Mouse (Mus musculus) lung, embryonic 15.5 days (tissue): ENCODE results near the gene Cdkal1. TPM values are rescaled to one million over a fixed set of nuclear protein-coding genes. Genes with fewer than 3 reads are reported as not detected.

ENCODE experiments used
- ATAC-seq: fragments of 200-750 bp; cut with Nextera tagmentation; 2 replicates; pipeline ENCODE4 v1.8.0; 2017; ENCODE audit warnings: moderate number of reproducible peaks, borderline replicate concordance; ENCODE audit not compliant: low FRiP score, low TSS enrichment; ENCODE audit errors: extremely low read depth
- H3K27ac ChIP-seq: fragments of 300-500 bp; sonication (generic); 2 replicates; pipeline ENCODE4 v1.5.1; 2015; ENCODE audit warnings: moderate library complexity, mild to moderate bottlenecking, inconsistent platforms
- H3K27me3 ChIP-seq: fragments of 300-500 bp; sonication (generic); 2 replicates; pipeline ENCODE4 v1.6.1; 2015; ENCODE audit warnings: inconsistent platforms
- H3K36me3 ChIP-seq: fragments of 300-500 bp; sonication (generic); 2 replicates; pipeline ENCODE4 v1.6.1; 2015; ENCODE audit warnings: inconsistent platforms
- H3K4me1 ChIP-seq: fragments of 300-500 bp; sonication (generic); 2 replicates; pipeline ENCODE4 v1.6.1; 2015; ENCODE audit warnings: inconsistent platforms
- H3K4me2 ChIP-seq: fragments of 300-500 bp; sonication (generic); 2 replicates; pipeline ENCODE4 v1.6.1; 2015; ENCODE audit warnings: inconsistent platforms, mild to moderate bottlenecking, moderate library complexity
- H3K4me3 ChIP-seq: fragments of 300-500 bp; sonication (generic); 2 replicates; pipeline ENCODE4 v1.5.1; 2015; ENCODE audit warnings: mild to moderate bottlenecking, inconsistent platforms
- H3K9ac ChIP-seq: fragments of 300-500 bp; sonication (generic); 2 replicates; pipeline ENCODE4 v1.6.1; 2015; ENCODE audit warnings: inconsistent platforms
- H3K9me3 ChIP-seq: fragments of 300-500 bp; sonication (generic); 2 replicates; pipeline ENCODE4 v1.6.1; 2016; ENCODE audit warnings: inconsistent platforms
- WGBS: fragments of 180-500 bp; shearing (Covaris S2); methylation state at CpG from one replicate; pipeline ENCODE4 v1.1.7; 2015; 5-methylcytosine and 5-hydroxymethylcytosine counted together
- polyA plus RNA-seq: library from polyadenylated mRNA; unstranded; fragments of >200 nt; fragmentation: Nextera tagmentation; extraction: Ambion mirVana; gene quantifications from 2 replicates; pipeline ENCODE4 v1.2.1, GENCODE M21; 2015

Gene Cdkal1
- polyA plus RNA-seq, 1 experiment from 2014 or later = 34.0 TPM

- no peak for ATAC-seq
- H3K9ac ChIP-seq = no peak overlapping the region
- H3K9me3 ChIP-seq = no peaks in the 10 kb centered on the region
- no peak overlapping the region for H3K4me3 ChIP-seq
- no peak overlapping the region for H3K27ac ChIP-seq
- no peak overlapping the region for H3K4me2 ChIP-seq
- no peaks in the 10 kb centered on the region for H3K36me3 ChIP-seq
- H3K4me1 ChIP-seq = no peaks in the 10 kb centered on the region
- WGBS = 76% methylated on average over 9 of the region's 9 CpGs
- H3K27me3 ChIP-seq = no peaks in the 10 kb centered on the region
These were observed 562.8 kb downstream of the Cdkal1 start for GRCm38 (mm10) chr13:29292608-29293240.

DNA sequence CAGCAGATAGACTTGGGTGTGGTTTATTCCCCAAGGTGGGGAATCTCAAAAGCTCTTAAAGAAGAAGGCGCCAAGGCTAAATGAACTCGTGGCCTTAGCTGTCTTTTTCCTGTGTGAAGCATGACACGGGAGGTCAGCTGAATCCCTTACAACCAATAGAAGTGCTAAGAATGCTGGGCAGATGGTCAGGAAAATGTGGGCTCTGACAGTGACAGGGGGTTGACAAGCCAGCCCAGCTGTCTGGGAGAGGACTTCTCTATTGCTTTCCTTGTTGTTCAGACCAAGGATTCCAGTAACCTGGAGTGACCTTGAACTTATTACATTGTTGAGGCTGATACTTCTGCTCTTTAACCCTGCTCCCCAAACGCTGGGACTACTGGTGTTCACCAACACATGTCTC lies 564.9 kb downstream of the Cdkal1 start:
- Histone ChIP-seq H3K27ac (no peak overlapping the region), H3K36me3 (no peaks in the 10 kb centered on the region), H3K4me1 (no peaks in the 10 kb centered on the region), H3K27me3 (no peaks in the 10 kb centered on the region), H3K9ac (no peak overlapping the region), H3K9me3 (no peaks in the 10 kb centered on the region), H3K4me3 (no peak overlapping the region), H3K4me2 (no peak overlapping the region)
- ATAC-seq = no peak
- WGBS = 50% methylated on average over 4 of the region's 4 CpGs

GRCm38 (mm10) chr13:29285058-29285457 lies 570.4 kb downstream of the Cdkal1 start:
- Histone ChIP-seq H3K27me3 (no peaks in the 10 kb centered on the region), H3K36me3 (no peaks in the 10 kb centered on the region), H3K9ac (no peak overlapping the region), H3K4me3 (no peak overlapping the region), H3K27ac (no peak overlapping the region), H3K9me3 (no peaks in the 10 kb centered on the region), H3K4me2 (no peak overlapping the region), H3K4me1 (no peaks in the 10 kb centered on the region)
- ATAC-seq = no peak
- 47% methylated on average over 3 of the region's 3 CpGs for WGBS

DNA sequence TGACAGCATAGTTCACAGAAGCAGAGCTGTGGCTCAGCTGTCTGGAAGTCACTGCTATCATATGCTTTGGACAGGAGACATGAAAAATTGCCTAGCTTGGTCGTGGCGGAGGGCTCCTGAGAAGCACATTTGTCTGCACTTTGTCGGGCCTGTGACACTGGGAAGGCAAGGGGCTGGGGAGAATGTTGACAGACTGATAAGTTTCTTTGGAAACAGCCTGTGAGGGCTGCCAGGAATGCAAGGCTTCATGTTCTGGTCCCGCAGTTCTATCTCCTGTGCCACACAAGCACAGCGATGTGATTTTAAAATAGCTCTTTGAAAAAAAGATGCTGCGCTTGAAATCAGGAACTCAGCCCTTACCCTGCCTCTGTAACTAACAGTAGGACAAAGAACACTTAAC lies 573.9 kb downstream of the Cdkal1 start:
- Histone ChIP-seq H3K4me1 (peaks cover 4% of the 10 kb centered on the region; the same call in 1 of the 2 replicates), H3K27me3 (no peaks in the 10 kb centered on the region), H3K4me3 (no peak overlapping the region), H3K36me3 (no peaks in the 10 kb centered on the region), H3K27ac (no peak overlapping the region), H3K4me2 (no peak overlapping the region), H3K9me3 (no peaks in the 10 kb centered on the region), H3K9ac (no peak overlapping the region)
- no peak for ATAC-seq
- 14% methylated on average over 6 of the region's 6 CpGs for WGBS

- Histone ChIP-seq H3K27ac (no peak overlapping the region), H3K36me3 (no peaks in the 10 kb centered on the region), H3K4me1 (peaks cover 4% of the 10 kb centered on the region; the same call in 1 of the 2 replicates), H3K4me2 (no peak overlapping the region; the same call in 1 of the 2 replicates), H3K9ac (no peak overlapping the region), H3K9me3 (no peaks in the 10 kb centered on the region), H3K27me3 (no peaks in the 10 kb centered on the region), H3K4me3 (no peak overlapping the region)
- 18% methylated on average over 4 of the region's 4 CpGs for WGBS
- no peak for ATAC-seq
These were observed 577.3 kb downstream of the Cdkal1 start for GRCm38 (mm10) chr13:29278156-29278555.

DNA sequence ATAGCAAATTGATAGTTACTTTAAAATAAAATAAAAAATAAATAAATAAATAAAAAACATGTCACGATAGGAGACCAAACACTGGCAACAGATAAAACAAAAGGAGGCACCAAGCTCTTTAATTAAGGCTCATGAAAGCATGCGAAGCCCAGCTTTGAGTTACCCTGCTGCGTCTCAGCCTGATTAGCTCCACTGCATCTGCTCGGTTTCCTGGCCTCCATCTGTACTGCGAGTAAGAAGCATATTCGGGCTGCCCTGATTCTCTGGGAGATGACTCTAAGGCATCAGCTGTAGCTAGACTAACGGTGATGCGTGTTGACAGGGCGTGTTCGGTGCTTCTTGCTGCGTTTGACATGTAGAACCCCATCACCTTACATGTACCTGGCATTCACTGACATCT lies 581.2 kb downstream of the Cdkal1 start:
- Histone ChIP-seq H3K4me2 (no peak overlapping the region), H3K27me3 (no peaks in the 10 kb centered on the region), H3K9me3 (no peaks in the 10 kb centered on the region), H3K9ac (no peak overlapping the region), H3K4me3 (no peak overlapping the region), H3K36me3 (no peaks in the 10 kb centered on the region), H3K4me1 (peaks cover 4% of the 10 kb centered on the region; the same call in 1 of the 2 replicates), H3K27ac (no peak overlapping the region)
- 84% methylated on average over 11 of the region's 11 CpGs for WGBS
- ATAC-seq = no peak

- no peak overlapping the region for H3K27ac ChIP-seq
- no peaks in the 10 kb centered on the region for H3K27me3 ChIP-seq
- no peaks in the 10 kb centered on the region for H3K9me3 ChIP-seq
- ATAC-seq = no peak
- H3K4me2 ChIP-seq = no peak overlapping the region
- no peak overlapping the region for H3K9ac ChIP-seq
- H3K36me3 ChIP-seq = no peaks in the 10 kb centered on the region
- WGBS = 44% methylated on average over 4 of the region's 4 CpGs
- H3K4me1 ChIP-seq = peaks cover 4% of the 10 kb centered on the region; the same call in 1 of the 2 replicates
- no peak overlapping the region for H3K4me3 ChIP-seq
These were observed 581.7 kb downstream of the Cdkal1 start for GRCm38 (mm10) chr13:29273693-29274221.

DNA sequence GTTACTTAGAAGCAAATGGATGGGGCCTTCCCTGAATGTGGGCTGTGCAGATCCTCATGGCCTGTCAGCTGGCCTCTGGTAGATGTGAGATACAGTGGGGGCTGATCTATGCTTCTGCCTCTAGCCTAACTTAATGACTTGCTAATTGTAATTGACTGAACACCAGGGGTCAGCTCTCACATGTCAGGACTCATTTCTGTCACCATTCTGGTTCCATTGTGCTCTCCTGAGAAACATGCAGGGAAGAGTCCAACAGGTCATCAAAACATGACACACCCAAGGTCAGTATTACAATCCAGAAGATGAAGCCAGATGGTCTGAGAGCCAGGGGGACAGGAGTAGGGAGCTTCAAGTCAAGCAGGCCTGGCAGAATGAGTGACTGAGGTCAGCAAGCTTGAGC lies 584.0 kb downstream of the Cdkal1 start:
- no peak for ATAC-seq
- Histone ChIP-seq H3K4me3 (no peak overlapping the region), H3K9ac (no peak overlapping the region), H3K9me3 (no peaks in the 10 kb centered on the region), H3K4me1 (no peaks in the 10 kb centered on the region), H3K36me3 (no peaks in the 10 kb centered on the region), H3K27me3 (no peaks in the 10 kb centered on the region), H3K27ac (no peak overlapping the region), H3K4me2 (no peak overlapping the region)

- WGBS = 78% methylated on average over 11 of the region's 11 CpGs
- no peak overlapping the region for H3K27ac ChIP-seq
- H3K4me2 ChIP-seq = no peak overlapping the region
- no peak overlapping the region for H3K4me3 ChIP-seq
- no peaks in the 10 kb centered on the region for H3K4me1 ChIP-seq
- H3K9me3 ChIP-seq = no peaks in the 10 kb centered on the region
- no peak overlapping the region for H3K9ac ChIP-seq
- no peak for ATAC-seq
- H3K36me3 ChIP-seq = no peaks in the 10 kb centered on the region
- no peaks in the 10 kb centered on the region for H3K27me3 ChIP-seq
These were observed 591.3 kb downstream of the Cdkal1 start for GRCm38 (mm10) chr13:29264015-29264711.

- H3K4me1 ChIP-seq = no peaks in the 10 kb centered on the region
- 84% methylated on average over 4 of the region's 4 CpGs for WGBS
- H3K9ac ChIP-seq = no peak overlapping the region
- ATAC-seq = no peak
- no peak overlapping the region for H3K4me3 ChIP-seq
- no peak overlapping the region for H3K4me2 ChIP-seq
- H3K9me3 ChIP-seq = no peaks in the 10 kb centered on the region
- H3K36me3 ChIP-seq = no peaks in the 10 kb centered on the region
- H3K27me3 ChIP-seq = no peaks in the 10 kb centered on the region
- no peak overlapping the region for H3K27ac ChIP-seq
These were observed 593.3 kb downstream of the Cdkal1 start for GRCm38 (mm10) chr13:29262164-29262563.

- H3K27me3 ChIP-seq = no peaks in the 10 kb centered on the region
- H3K4me3 ChIP-seq = no peak overlapping the region
- no peak for ATAC-seq
- H3K9ac ChIP-seq = no peak overlapping the region
- no peak overlapping the region for H3K27ac ChIP-seq
- no peaks in the 10 kb centered on the region for H3K36me3 ChIP-seq
- H3K4me1 ChIP-seq = no peaks in the 10 kb centered on the region
- no peak overlapping the region for H3K4me2 ChIP-seq
- no peaks in the 10 kb centered on the region for H3K9me3 ChIP-seq
- WGBS = 72% methylated on average over 4 of the region's 4 CpGs
These were observed 606.9 kb downstream of the Cdkal1 start for GRCm38 (mm10) chr13:29248535-29248934.

DNA sequence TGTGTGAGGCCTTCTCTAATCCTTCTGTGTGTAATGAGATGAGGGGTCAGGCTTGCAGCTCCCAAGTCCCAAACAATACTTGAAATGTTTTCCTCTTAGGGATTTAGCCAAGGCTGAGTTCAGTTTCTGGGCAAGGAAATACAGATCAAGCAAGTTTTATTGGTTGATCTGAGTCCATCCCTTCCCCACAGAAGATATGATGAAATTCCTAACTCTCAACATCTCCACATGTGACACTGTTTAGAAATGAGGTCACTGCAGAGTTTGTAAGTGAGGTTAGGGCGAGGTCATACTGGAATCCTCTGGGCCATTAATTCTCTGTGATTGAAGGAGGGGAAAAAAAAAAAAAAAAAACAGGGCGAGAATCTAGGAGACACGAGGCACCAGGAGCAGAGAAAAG lies 607.7 kb downstream of the Cdkal1 start:
- Histone ChIP-seq H3K9ac (no peak overlapping the region), H3K4me1 (no peaks in the 10 kb centered on the region), H3K4me3 (no peak overlapping the region), H3K9me3 (no peaks in the 10 kb centered on the region), H3K36me3 (no peaks in the 10 kb centered on the region), H3K4me2 (no peak overlapping the region), H3K27me3 (no peaks in the 10 kb centered on the region), H3K27ac (no peak overlapping the region)
- WGBS = 29% methylated on average over 2 of the region's 3 CpGs
- no peak for ATAC-seq
